Mouse (Mus musculus): Measurements from ENCODE around the gene Trim12a.
"Not testable (repeated sequence)": the region's sequence is repeated elsewhere in the genome, so short reads cannot be mapped to it uniquely, and the experiment has no call there.

Trim12a gene

DNA sequence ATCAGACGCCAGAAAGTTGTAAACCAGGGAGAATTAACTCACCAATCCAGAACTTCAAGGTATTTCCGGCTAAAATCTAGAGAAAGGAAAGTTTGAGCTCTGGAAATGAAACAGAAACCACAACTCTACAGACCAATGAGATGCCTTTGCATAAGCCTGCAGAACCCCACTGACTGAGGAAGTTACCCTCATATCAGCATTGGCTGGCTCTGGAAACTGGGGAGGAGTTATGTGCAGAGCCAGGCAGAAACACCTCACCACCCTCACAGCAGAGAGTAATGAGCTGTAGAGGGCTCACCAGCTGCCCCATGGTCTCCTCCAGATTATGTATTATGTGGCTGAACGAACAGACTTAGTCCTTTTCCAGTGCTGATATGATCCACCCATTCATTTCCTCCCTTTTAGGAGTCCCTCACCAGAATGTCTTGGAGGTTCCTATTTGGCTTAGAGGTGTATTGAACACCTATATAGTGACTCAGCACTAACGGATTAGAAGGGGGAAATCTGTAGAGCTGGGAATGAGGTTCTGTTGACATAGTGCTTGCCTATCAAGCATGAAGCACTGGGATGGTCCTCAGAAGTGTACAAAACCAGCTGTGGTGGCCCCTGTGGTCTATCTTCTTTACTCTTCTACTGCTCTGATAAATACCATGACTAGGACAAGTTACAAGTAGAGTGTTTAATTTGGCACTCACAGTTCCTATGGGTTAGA is at the start of gene Trim12a:
Gene Trim12a (minus strand): TSS at position 98 of the 712 bp plus-strand sequence.
- peak in 1 of 2 experiments; percentile 4 for DNase-seq

GRCm38 (mm10) chr7:104353600-104353967 is 38.3 kb upstream of the Trim12a start:
- DNase-seq, result no peak

DNA sequence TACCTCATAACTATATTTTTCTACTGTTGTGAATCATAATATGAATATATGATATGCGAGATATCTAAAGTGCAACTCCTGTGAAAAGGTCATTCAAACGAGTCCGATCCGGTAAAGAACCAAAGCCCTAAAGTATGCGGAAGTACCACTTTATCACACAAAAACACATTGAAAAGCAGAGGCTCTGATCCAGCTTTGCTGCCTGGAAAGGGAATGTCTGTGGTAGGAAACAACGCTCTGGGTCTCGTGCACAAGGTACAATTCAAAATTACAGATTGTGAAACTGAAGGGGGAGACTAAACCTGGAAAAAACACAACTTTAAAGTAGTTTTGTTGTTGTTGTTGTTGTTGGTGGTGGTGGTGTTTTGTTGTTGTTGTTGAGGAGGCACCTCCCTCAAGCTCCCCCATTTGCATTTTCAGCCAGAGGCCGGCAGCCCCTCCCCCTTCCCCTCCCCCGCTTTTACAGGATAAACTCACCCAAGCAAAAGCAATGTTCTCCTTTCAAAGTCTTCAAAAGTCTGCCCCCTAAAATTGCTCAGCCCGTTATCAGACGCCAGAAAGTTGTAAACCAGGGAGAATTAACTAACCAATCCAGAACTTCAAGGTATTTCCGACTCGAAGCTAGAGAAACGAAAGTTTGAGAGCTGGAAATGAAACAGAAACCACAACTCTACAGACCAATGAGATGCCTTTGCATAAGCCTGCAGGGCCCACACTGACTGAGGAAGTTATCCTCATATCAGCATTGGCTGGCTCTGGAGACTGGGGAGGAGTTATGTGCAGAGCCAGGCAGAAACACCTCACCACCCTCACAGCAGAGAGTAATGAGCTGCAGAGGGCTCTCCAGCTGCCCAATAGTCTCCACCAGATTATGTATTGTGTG is 37.7 kb upstream of the Trim12a start, which contains the start of gene Trim12c:
Gene Trim12c (minus strand): TSS at position 646 of the 883 bp plus-strand sequence.
- peak; percentile 75 to 78 for DNase-seq

DNA sequence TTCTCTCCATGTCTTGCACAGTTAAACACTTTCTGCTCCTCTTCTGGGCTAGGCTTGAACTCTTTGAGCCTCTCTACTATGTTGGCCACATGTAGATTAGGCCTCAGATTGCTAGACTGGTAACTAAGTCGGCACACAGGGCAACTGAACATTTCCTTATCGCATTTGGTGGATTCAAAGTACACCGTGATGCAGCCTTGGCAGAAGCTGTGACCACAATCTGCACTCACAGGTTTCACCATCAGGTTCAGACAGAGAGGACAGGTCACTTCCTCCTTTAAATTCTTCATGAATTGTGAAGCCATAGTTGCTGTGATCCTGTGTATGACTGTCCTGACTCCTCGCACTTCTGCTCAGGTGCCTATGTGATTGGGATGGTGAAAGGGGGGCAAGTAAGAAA is 32.8 kb upstream of the Trim12a start:
- not testable (repeated sequence) for DNase-seq

DNA sequence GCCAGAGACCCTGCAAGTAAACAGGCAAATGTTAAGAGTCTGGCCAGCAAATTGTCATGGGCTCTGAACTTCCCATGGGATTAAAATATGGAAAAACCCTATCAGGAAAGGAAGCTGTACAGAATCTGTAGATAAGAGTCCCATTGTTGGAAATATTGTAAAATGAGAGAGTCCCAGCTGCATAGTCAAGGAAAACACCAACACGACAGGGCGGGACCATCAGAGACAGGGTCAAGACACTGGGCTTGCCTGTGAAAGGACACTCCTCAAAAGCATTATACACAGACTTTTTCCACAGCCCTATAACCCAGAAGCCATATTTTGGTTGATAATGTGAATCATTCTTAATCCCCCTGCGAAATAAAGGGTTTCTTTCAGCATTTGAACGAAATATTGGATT is 25.5 kb upstream of the Trim12a start:
- DNase-seq, result not testable (repeated sequence)

DNA sequence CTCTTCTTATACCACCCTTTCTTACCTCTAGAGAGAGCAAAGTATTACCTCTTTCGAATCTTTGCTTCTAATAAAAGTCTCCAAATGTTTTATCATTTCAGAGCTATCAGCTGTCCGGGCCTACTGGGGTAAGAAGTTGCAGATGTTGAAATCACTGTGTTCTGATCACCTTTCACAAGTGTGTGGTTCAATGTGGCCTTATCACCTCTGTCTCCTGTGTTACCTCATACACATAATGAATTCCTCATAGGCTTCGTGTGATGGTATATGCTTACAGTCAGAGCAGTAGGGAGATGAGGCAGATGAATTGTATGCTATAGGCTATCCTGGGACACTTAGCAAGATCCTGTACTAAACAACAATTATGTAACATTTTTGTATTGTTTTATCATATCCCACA is 20.3 kb upstream of the Trim12a start:
- DNase-seq, result not testable (repeated sequence)

GRCm38 (mm10) chr7:104329171-104329570 is 13.9 kb upstream of the Trim12a start, which contains the start of gene Trim34b:
TSS of gene Trim34b (plus strand) at chr7:104329471.
- not testable (repeated sequence) for DNase-seq

DNA sequence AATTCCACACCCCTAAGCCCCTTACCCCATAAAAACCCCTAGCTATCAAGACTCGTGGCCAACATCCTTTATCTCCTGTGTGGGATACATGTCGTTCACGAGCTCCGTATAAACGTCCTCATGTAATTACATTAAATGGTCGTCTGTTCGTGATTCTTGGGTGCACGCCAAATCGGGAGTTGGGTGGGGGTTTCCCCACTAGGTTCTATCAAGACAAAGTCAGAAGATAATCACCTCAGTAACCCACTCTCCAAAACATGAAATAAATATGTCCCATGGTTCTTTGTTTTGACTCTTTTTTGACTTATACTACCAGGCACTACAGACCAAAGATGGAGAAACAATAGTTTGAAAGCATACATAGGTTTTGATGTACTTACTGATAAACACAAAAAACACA is 6.8 kb upstream of the Trim12a start:
- DNase-seq, result no peak

GRCm38 (mm10) chr7:104314796-104315353 is 391 bp downstream of the Trim12a start:
- peak; percentile 60 to 63 for DNase-seq

DNA sequence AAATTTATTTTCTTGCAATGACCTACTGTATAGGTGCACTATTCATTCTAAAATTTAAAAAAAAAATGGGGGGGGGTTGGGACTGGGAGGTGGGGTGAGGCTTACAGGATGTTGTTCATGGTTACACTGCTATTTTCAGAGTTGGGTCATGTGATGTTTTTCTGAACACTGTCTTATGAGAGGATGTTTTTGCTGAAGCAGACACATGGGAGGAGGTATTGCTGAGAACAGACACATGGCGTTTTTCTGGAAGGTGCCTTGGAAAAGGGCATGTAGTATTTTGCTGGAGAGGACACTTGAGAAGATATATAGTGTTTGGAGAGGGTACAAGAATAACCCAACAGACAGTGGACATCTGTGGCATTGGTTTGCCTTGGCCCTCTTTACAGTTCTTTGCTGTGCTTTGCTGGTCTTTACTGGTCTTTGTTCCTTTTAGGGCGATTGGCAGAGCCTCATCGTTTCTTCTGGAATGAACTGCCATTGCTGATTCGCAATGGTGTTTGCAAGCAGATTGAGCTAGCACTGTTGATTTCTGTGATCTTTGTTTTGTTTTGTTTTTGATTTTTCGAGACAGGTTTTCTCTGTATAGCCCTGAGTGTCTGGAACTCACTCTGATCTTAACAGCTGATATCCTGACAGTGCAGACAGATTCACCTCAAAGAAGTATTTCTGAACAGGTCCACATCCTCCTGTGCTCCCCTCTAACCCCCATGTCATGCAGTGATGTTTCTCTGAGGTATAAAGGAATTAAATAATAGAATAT is 23.4 kb downstream of the Trim12a start:
- peak; percentile 51 to 52 for DNase-seq

GRCm38 (mm10) chr7:104290641-104291040 is 24.6 kb downstream of the Trim12a start:
- DNase-seq, result no peak

GRCm38 (mm10) chr7:104287576-104288443 is 27.5 kb downstream of the Trim12a start, which contains the start of gene Trim5:
TSS of gene Trim5 (minus strand) at chr7:104288094.
- peak; percentile 58 to 63 for DNase-seq

GRCm38 (mm10) chr7:104279361-104279760 is 35.9 kb downstream of the Trim12a start:
- DNase-seq, result not testable (repeated sequence)

GRCm38 (mm10) chr7:104265335-104265734 is 49.9 kb downstream of the Trim12a start:
- not testable (repeated sequence) for DNase-seq

- not testable (repeated sequence) for DNase-seq
These were observed 54.9 kb downstream of the Trim12a start for GRCm38 (mm10) chr7:104260380-104260779.
